Mouse (Mus musculus) kidney, postnatal 25 days (tissue): ENCODE measurements at regions not wholly inside any gene's neighbourhood (a gene's known extent, or its start where the extent isn't known, plus 50 kb on each side); places are given as distances from the start of the nearest gene placed in this dataset.

ENCODE experiments used
- DNase-seq, 2 experiments: peaks; one replicate each; pipeline ENCODE4 v3.0.0; 2021; ENCODE audit warnings: mixed read lengths in 2 of 2

DNA sequence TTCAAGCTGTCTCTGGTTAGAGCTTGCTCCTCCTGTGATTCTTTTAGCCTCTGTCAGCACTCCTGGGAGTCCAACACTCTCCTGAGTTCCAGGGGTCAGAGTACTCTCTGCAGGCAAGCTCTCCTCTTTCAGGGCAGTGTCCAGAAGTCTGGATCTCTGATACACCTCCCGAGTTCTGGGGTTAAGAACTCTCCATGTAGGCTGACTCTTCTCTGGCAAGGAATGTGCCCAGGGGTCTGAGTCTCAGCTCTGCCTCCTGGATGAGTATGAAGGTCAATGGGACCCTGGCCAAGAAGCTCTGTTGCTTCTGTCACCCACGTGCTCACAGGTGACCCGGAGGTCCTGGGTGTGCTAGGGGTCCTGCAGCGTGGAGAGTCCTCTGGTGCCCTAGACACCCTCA, 1146.2 kb upstream of the Gm38303 start:
- DNase-seq: peak; percentile 43 to 67

DNA sequence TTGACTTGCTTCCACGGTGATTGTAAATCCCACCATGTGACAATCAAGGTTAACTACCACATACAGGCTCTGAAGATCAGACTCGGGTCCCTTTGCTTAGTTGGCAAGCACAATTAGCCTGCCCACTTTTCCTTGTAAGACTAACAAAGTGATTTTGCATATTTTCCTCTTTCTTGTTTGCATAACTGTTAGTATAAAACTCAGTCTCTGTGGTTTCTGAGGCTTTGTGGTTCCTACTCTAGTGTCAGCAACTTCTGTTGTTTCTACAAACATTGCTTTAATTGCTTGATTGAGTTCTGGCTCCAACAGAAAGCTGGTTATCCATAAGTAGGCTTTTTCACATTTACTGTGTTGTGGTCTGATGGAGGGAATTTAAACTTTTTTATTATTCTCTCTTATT, 1121.4 kb upstream of the Gm38303 start:
- no peak for DNase-seq

DNA sequence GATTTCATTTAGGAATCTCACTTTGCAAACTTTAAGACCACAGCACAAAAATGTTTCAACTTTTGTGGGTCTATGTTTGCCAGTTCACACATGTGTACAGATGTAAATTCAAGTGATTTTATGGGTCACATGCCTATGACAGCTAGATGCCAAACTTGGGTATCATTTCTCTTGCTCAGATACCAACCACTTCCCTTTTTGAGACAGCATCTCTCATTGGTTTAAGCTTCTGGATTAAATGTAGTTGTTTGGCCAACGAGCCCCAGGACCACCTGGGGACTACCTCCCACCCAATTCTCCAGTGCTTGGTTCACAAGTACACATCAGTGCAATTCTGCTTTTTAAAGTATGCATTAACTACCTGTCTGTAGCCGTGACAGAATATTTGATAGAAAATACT, 1120.7 kb upstream of the Gm38303 start:
- DNase-seq: no peak
